Mouse (Mus musculus): Measurements from ENCODE around the gene Pgm1. TPM values are rescaled to one million over a fixed set of nuclear protein-coding genes. Genes with fewer than 3 reads are reported as not detected.

Pgm1 gene
- total and polyA plus RNA-seq, 3 experiments, result 54.0 to 97.9 (median 95.7) TPM

- dilution Hi-C loops (cut with MboI; ENCODE audit: extremely low pct_ligation_motif_present, extremely low pct_unique_long_range_greater_than_20kb, low sequenced_read_pairs) (no loop called here), in situ Hi-C loops (cut with MboI; ENCODE audit: low pct_ligation_motif_present, low pct_unique_long_range_greater_than_20kb, low sequenced_read_pairs) (no loop called here)
- Histone ChIP-seq H3K27me3 (replicated peaks) (no peaks in the 10 kb centered on the region), H3K36me3 (replicated peaks in 1 of 2; ENCODE audit: control insufficient read depth in 1 of 2, insufficient read depth in 1 of 2, low read length in 1 of 2) (peaks cover under 1 to 39% of the 10 kb centered on the region in 2 experiments), H3K79me2 (replicated peaks; ENCODE audit: control insufficient read depth, extremely low read depth, insufficient read depth, poor library complexity, severe bottlenecking) (peaks cover 15% of the 10 kb centered on the region), H3K4me3 (replicated peaks in 1 of 3; ENCODE audit: low read depth in 2 of 3, low read length in 2 of 3, poor library complexity in 1 of 3) (peak overlapping the region; percentile 26 to 86 (median 81)), H3K9ac (ENCODE audit: insufficient read depth, low read depth) (peak overlapping the region; percentile 74), H3K27ac (ENCODE audit: insufficient read depth, low read depth) (no peak overlapping the region), H3K4me2 (ENCODE audit: insufficient read depth, low read depth, poor library complexity, severe bottlenecking) (peak overlapping the region; percentile 79), H3K4me1 (ENCODE audit: control insufficient read depth in 1 of 2, insufficient read depth in 2 of 2) (peaks cover 7 to 54% of the 10 kb centered on the region in 2 experiments), H3K9me3 (replicated peaks; ENCODE audit: low read length) (no peaks in the 10 kb centered on the region)
- no peak for TF ChIP-seq CHD2 (IDR thresholded peaks at IDR 0.05; ENCODE audit: low read length)
- TF ChIP-seq JUN (IDR thresholded peaks at IDR 0.05; ENCODE audit: insufficient read depth, low read depth, low read length), result no peak
- no peak for TF ChIP-seq HCFC1 (IDR thresholded peaks at IDR 0.05; ENCODE audit: low read depth, low read length)
- TF ChIP-seq KAT2A (IDR thresholded peaks at IDR 0.05; ENCODE audit: insufficient replicate concordance, low read length), result no peak
- TF ChIP-seq NELFE (IDR thresholded peaks at IDR 0.05; ENCODE audit: low read depth, low read length), result no peak
- TF ChIP-seq SMC3 (IDR thresholded peaks at IDR 0.05; ENCODE audit: low read depth, low read length), result no peak
- no peak for TF ChIP-seq MAZ (IDR thresholded peaks at IDR 0.05; ENCODE audit: low read depth, low read length)
- DNase-seq (ENCODE audit: extremely low read depth), result no peak
Observed at GRCm38 (mm10) chr4:99930518-99931239, 1.5 kb downstream of the Pgm1 start.

DNA sequence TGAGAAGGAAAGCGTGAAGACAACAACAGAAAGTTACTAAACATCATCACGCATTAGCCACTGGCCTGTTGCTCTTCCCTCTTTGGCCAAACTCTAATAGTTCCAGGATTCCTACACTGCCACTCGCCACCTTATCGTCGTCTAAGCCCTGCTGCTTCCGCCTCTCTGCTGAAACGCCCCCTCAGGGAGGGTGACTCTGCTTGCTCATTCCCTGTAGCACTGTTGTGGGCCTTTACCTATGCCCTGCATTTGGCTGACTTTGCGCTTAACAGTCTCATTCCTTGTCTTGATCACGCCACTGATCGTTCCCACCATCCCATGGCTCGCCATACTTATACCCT, 2.0 kb downstream of the Pgm1 start:
- no peak for DNase-seq (ENCODE audit: extremely low read depth)
- Histone ChIP-seq H3K9ac (ENCODE audit: insufficient read depth, low read depth) (peak overlapping the region; percentile 74; the same call in 1 of the 2 replicates), H3K9me3 (replicated peaks; ENCODE audit: low read length) (no peaks in the 10 kb centered on the region), H3K4me2 (ENCODE audit: insufficient read depth, low read depth, poor library complexity, severe bottlenecking) (peak overlapping the region; percentile 79), H3K27me3 (replicated peaks) (no peaks in the 10 kb centered on the region), H3K36me3 (replicated peaks in 1 of 2; ENCODE audit: control insufficient read depth in 1 of 2, insufficient read depth in 1 of 2, low read length in 1 of 2) (peaks cover 3 to 44% of the 10 kb centered on the region in 2 experiments), H3K4me1 (ENCODE audit: control insufficient read depth in 1 of 2, insufficient read depth in 2 of 2) (peaks cover 7 to 58% of the 10 kb centered on the region in 2 experiments), H3K4me3 (replicated peaks in 1 of 3; ENCODE audit: low read depth in 2 of 3, low read length in 2 of 3, poor library complexity in 1 of 3) (peak overlapping the region; percentile 26 to 86 (median 81)), H3K27ac (ENCODE audit: insufficient read depth, low read depth) (no peak overlapping the region), H3K79me2 (replicated peaks; ENCODE audit: control insufficient read depth, extremely low read depth, insufficient read depth, poor library complexity, severe bottlenecking) (peaks cover 15% of the 10 kb centered on the region)
- dilution Hi-C loops (cut with MboI; ENCODE audit: extremely low pct_ligation_motif_present, extremely low pct_unique_long_range_greater_than_20kb, low sequenced_read_pairs) (no loop called here), in situ Hi-C loops (cut with MboI; ENCODE audit: low pct_ligation_motif_present, low pct_unique_long_range_greater_than_20kb, low sequenced_read_pairs) (no loop called here)
- TF ChIP-seq SMC3 (IDR thresholded peaks at IDR 0.05; ENCODE audit: low read depth, low read length) (no peak), ZKSCAN1 (IDR thresholded peaks at IDR 0.05; ENCODE audit: borderline replicate concordance, low read depth, low read length) (no peak), EP300 (IDR thresholded peaks at IDR 0.05; ENCODE audit: low read length) (no peak), UBTF (IDR thresholded peaks at IDR 0.05; ENCODE audit: low read depth, low read length) (no peak), RAD21 (IDR thresholded peaks at IDR 0.05; ENCODE audit: low read depth, low read length) (no peak), IRF4 (IDR thresholded peaks at IDR 0.05; ENCODE audit: low read depth, low read length) (no peak), NELFE (IDR thresholded peaks at IDR 0.05; ENCODE audit: low read depth, low read length) (no peak), ELF1 (IDR thresholded peaks at IDR 0.05; ENCODE audit: low read depth, low read length) (no peak), USF2 (conservative IDR thresholded peaks at IDR 0.05; ENCODE audit: low read depth, low read length) (no peak), BHLHE40 (IDR thresholded peaks at IDR 0.05; ENCODE audit: low read depth, low read length) (no peak), TBP (conservative IDR thresholded peaks at IDR 0.05; ENCODE audit: low read depth, low read length) (no peak), CHD1 (IDR thresholded peaks at IDR 0.05; ENCODE audit: low read depth, low read length) (no peak), MYC (IDR thresholded peaks at IDR 0.05; ENCODE audit: low read depth, low read length) (no peak), RCOR1 (conservative IDR thresholded peaks at IDR 0.05; ENCODE audit: low read depth, low read length) (no peak), ZC3H11A (IDR thresholded peaks at IDR 0.05; ENCODE audit: low read depth, low read length) (no peak), TCF12 (IDR thresholded peaks at IDR 0.05; ENCODE audit: low read depth, low read length) (no peak), MAZ (IDR thresholded peaks at IDR 0.05; ENCODE audit: low read depth, low read length) (no peak)
